Mouse (Mus musculus): ENCODE measurements at regions not wholly inside any gene's neighbourhood (a gene's known extent, or its start where the extent isn't known, plus 50 kb on each side); places are given as distances from the start of the nearest gene placed in this dataset.

DNA sequence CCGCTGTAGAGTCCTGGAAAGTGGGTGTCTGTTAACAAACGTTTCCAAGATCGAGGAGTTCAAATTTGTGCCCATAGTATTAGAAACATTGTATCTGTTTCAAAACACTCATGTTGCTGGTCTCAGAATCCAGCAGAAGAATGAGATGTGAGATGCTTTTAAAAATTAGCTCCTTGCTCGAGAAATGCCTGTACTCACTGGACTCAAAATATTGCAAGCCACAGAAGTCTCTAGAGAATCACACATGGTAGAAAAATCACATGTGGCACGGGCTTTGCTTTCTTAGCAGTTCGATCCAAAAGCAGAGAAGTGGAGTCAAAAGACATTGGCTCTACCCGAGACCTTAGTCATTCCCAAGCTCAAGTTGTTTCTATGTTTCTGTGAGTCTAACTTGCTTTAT lies 67.0 kb upstream of the Cpsf6 start:
- Histone ChIP-seq H3K9ac (ENCODE audit: insufficient read depth, low read depth) (no peak overlapping the region), H3K4me3 (replicated peaks in 1 of 3; ENCODE audit: low read depth in 2 of 3, low read length in 2 of 3, poor library complexity in 1 of 3) (no peak overlapping the region), H3K4me2 (ENCODE audit: insufficient read depth, low read depth, poor library complexity, severe bottlenecking) (peak overlapping the region; percentile 7; the same call in 1 of the 2 replicates), H3K36me3 (replicated peaks in 1 of 2; ENCODE audit: control insufficient read depth in 1 of 2, insufficient read depth in 1 of 2, low read length in 1 of 2) (no peaks in the 10 kb centered on the region), H3K79me2 (replicated peaks; ENCODE audit: control insufficient read depth, extremely low read depth, insufficient read depth, poor library complexity, severe bottlenecking) (no peaks in the 10 kb centered on the region), H3K4me1 (ENCODE audit: control insufficient read depth in 1 of 2, insufficient read depth in 2 of 2) (peaks cover 0 to 8% of the 10 kb centered on the region in 2 experiments; a peak in 1 of 4 replicates), H3K27ac (ENCODE audit: insufficient read depth, low read depth) (no peak overlapping the region), H3K27me3 (replicated peaks) (no peaks in the 10 kb centered on the region), H3K9me3 (replicated peaks; ENCODE audit: low read length) (peaks cover 5% of the 10 kb centered on the region)
- TF ChIP-seq EP300 (IDR thresholded peaks at IDR 0.05; ENCODE audit: low read length) (no peak), CHD2 (IDR thresholded peaks at IDR 0.05; ENCODE audit: low read length) (no peak), ETS1 (conservative IDR thresholded peaks at IDR 0.05; ENCODE audit: low read depth, low read length) (no peak), JUND (conservative IDR thresholded peaks at IDR 0.05; ENCODE audit: low read depth, low read length) (no peak), MAFK (IDR thresholded peaks at IDR 0.05; ENCODE audit: insufficient replicate concordance, low read length) (no peak), IRF4 (IDR thresholded peaks at IDR 0.05; ENCODE audit: low read depth, low read length) (no peak), RAD21 (IDR thresholded peaks at IDR 0.05; ENCODE audit: low read depth, low read length) (no peak), JUN (IDR thresholded peaks at IDR 0.05; ENCODE audit: insufficient read depth, low read depth, low read length) (no peak), USF1 (IDR thresholded peaks at IDR 0.05; ENCODE audit: low read depth, low read length) (no peak), USF2 (conservative IDR thresholded peaks at IDR 0.05; ENCODE audit: low read depth, low read length) (no peak), PAX5 (IDR thresholded peaks at IDR 0.05; ENCODE audit: low read length) (no peak), TCF12 (IDR thresholded peaks at IDR 0.05; ENCODE audit: low read depth, low read length) (no peak), TBP (conservative IDR thresholded peaks at IDR 0.05; ENCODE audit: low read depth, low read length) (no peak), POLR2A (IDR thresholded peaks at IDR 0.05; ENCODE audit: low read depth, low read length) (no peak)
- in situ Hi-C loops (cut with MboI; ENCODE audit: low pct_ligation_motif_present, low pct_unique_long_range_greater_than_20kb, low sequenced_read_pairs) (loop anchor here (25.0 kb wide), 1 partner anchor 184 kb away; no protein-coding TSS in a partner anchor), dilution Hi-C loops (cut with MboI; ENCODE audit: extremely low pct_ligation_motif_present, extremely low pct_unique_long_range_greater_than_20kb, low sequenced_read_pairs) (no loop called here)
- DNase-seq (ENCODE audit: extremely low read depth) = no peak

DNA sequence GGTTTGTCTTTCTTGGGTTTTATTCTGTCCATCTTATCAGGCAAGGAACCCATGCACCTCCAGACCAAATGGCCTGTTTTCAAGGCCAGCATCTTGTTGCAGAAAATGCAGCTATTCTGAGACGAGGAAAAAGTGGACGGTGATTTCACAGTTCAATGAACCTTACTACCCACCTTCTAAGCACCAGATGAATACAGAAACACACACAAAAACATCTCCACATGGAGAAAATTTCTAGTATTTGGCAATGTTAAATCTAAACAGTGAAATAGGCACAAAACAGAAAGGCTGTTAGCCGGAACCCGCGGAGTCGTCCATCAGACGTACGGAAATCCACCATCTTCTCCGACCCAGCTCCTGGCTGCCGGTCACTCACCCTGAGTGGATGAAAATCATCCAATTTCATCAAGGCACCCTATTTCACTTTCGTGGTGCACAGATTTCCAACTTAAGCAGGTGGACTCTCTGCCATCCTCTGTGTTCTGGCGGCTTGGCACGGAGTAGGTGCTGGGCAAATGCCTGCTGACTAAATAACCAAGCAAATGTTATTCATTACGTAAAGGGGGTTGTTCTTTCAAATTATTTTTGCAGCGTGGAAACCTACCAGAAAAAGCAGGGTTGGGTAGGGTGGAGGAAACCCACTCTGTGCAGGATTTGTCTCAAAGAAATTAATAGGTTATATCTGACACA lies 66.1 kb upstream of the Cpsf6 start:
- Histone ChIP-seq H3K4me1 (ENCODE audit: control insufficient read depth in 1 of 2, insufficient read depth in 2 of 2) (peaks cover 0 to 7% of the 10 kb centered on the region in 2 experiments; a peak in 1 of 4 replicates), H3K27ac (ENCODE audit: insufficient read depth, low read depth) (no peak overlapping the region), H3K9ac (ENCODE audit: insufficient read depth, low read depth) (no peak overlapping the region), H3K27me3 (replicated peaks) (no peaks in the 10 kb centered on the region), H3K4me3 (replicated peaks in 1 of 3; ENCODE audit: low read depth in 2 of 3, low read length in 2 of 3, poor library complexity in 1 of 3) (no peak overlapping the region), H3K9me3 (replicated peaks; ENCODE audit: low read length) (peaks cover 5% of the 10 kb centered on the region), H3K36me3 (replicated peaks in 1 of 2; ENCODE audit: control insufficient read depth in 1 of 2, insufficient read depth in 1 of 2, low read length in 1 of 2) (no peaks in the 10 kb centered on the region), H3K79me2 (replicated peaks; ENCODE audit: control insufficient read depth, extremely low read depth, insufficient read depth, poor library complexity, severe bottlenecking) (no peaks in the 10 kb centered on the region), H3K4me2 (ENCODE audit: insufficient read depth, low read depth, poor library complexity, severe bottlenecking) (no peak overlapping the region)
- dilution Hi-C loops (cut with MboI; ENCODE audit: extremely low pct_ligation_motif_present, extremely low pct_unique_long_range_greater_than_20kb, low sequenced_read_pairs) = no loop called here
- DNase-seq (ENCODE audit: extremely low read depth) = no peak
- in situ Hi-C loops (cut with MboI; ENCODE audit: low pct_ligation_motif_present, low pct_unique_long_range_greater_than_20kb, low sequenced_read_pairs) = loop anchor here (25.0 kb wide), 1 partner anchor 184 kb away; no protein-coding TSS in a partner anchor
- TF ChIP-seq ETS1 (conservative IDR thresholded peaks at IDR 0.05; ENCODE audit: low read depth, low read length) (no peak), CHD1 (IDR thresholded peaks at IDR 0.05; ENCODE audit: low read depth, low read length) (no peak), NELFE (IDR thresholded peaks at IDR 0.05; ENCODE audit: low read depth, low read length) (no peak), CHD2 (IDR thresholded peaks at IDR 0.05; ENCODE audit: low read length) (no peak), PAX5 (IDR thresholded peaks at IDR 0.05; ENCODE audit: low read length) (no peak), HCFC1 (IDR thresholded peaks at IDR 0.05; ENCODE audit: low read depth, low read length) (no peak), SIN3A (IDR thresholded peaks at IDR 0.05; ENCODE audit: low read length) (no peak), MAFK (IDR thresholded peaks at IDR 0.05; ENCODE audit: insufficient replicate concordance, low read length) (no peak), TBP (conservative IDR thresholded peaks at IDR 0.05; ENCODE audit: low read depth, low read length) (no peak), JUND (conservative IDR thresholded peaks at IDR 0.05; ENCODE audit: low read depth, low read length) (no peak), ZMIZ1 (IDR thresholded peaks at IDR 0.05; ENCODE audit: low read depth, low read length) (no peak), MAZ (IDR thresholded peaks at IDR 0.05; ENCODE audit: low read depth, low read length) (no peak), ZC3H11A (IDR thresholded peaks at IDR 0.05; ENCODE audit: low read depth, low read length) (no peak), E2F4 (IDR thresholded peaks at IDR 0.05; ENCODE audit: insufficient replicate concordance, low read depth, low read length) (no peak), MEF2A (IDR thresholded peaks at IDR 0.05; ENCODE audit: borderline replicate concordance, low read depth, low read length) (no peak)

Measured in CH12.LX (cell line).